Mouse (Mus musculus) common myeloid progenitor, adult 5-6 weeks (primary cell): ENCODE measurements around the gene Naaladl2. TPM values are rescaled to one million over a fixed set of nuclear protein-coding genes. Genes with fewer than 3 reads are reported as not detected.

ENCODE experiments used
- ATAC-seq: replicated peaks from 2 replicates; pipeline ENCODE4 v1.8.0; 2016; ENCODE audit warnings: low read depth, mild to moderate bottlenecking, moderate TSS enrichment, inconsistent platforms; ENCODE audit not compliant: poor library complexity, severe bottlenecking
- total RNA-seq: library from RNA; stranded (forward); fragments of 200-1000, 187-1606 nt; gene quantifications from 2 replicates; pipeline ENCODE4 v1.2.3, GENCODE M21; 2017

Gene Naaladl2
- total RNA-seq, 1 experiment from 2014 or later: not detected

DNA sequence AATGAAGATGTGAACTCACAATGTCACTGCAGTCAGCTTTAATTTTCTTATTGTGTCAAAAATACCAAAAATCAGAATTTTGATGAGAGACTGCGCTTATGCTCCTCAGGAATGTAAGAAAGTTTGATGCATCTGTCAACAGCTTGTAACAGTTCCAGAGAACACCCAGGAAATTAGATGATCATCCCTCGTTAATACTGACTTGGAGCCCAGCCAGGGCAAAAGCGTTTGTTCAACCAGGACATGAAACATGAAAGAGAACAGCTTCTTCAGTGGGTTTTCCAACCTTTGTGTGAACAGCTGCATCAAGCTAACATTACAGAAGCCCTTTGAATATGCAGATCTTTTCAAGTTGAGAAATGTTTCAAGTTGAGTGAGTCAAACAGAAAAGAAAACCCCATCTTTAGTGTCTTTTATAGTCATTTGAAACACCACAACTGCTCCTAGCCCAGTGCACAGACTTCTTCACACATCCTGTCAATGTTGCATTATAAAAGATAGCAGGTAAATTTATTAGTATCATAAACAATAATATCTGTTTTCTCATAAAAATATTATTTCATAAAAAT lies 424.8 kb downstream of the Naaladl2 start:
- ATAC-seq: no peak

DNA sequence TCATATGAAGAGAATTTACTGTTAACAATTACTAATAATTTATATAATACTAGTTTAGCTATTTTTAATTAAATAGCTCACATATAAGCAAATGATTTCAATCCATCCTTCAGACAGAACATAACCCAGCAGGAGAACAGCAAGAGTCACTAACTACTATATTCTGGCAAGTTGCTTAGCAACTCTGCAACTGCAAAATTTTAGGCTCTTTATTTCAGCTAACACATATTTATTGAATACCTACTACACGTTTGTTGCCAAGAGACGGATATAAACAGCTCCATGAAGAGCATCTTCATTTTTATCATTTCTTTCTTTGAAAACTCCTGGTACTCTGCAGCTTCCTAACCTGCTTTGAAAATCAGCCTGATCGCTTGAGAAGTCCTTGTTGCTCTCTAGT lies 429.3 kb downstream of the Naaladl2 start:
- ATAC-seq: no peak

DNA sequence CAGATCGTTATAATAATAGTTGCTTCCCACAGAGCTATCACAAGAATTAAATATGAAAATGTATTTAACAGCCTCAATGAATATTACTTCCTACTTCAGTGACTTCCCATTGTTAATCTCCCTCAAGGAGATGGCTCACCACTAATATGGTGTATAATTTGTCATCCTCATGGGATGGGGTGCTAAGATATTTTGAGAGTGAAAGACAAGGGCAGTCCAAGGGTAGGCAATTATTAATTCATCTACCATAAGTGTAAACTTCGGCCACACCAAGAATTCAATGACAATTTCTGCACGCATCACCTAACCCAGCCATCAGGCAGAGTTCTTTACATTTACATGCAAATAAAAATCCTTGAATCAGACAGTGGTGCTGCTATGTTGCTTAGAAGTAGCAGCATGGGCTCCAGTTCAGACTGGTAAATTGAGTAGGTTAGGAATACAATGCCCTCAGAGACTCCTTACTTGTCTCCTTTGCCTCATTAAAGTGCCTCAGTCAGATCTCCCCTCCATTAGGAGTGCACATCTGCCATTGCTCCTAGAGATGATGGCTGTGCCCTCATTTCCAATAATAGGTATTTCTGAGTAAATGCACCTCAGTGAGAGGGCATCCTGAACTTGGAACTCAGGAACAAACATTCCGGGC lies 438.2 kb downstream of the Naaladl2 start:
- ATAC-seq: no peak

DNA sequence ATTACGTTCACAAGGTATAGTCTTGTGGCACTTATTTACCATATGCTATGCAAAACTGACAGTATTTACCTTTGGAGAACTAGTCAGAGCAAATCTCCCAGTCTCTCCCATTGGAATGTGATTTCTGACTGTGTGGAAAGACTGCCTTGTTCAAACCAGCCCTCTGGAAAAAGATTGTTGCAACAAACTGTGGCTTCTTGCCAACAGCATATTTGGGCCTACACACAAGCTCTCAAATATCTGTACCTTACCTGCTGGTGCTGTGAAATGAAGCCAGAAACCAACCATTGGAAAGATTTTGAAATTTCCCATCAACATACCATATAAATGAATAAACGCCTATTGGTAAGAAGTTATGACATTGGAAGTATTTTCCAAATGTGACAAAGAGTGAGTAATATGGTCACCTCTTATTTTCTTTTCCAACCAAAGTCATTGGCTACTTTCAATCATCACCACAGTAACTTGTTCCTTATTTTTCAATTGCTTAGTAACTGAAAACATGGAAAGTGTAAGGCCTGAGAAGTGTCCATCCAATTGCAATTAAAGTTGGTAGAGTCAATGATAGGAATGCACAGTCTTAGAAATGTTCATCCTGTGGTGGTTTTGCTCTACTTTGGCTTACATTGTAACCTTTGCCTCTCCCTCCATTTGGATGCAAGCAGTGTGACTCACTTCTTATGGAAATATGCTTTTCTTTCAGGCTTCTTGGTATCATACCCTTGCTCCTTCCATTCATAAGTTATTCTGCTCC lies 453.7 kb downstream of the Naaladl2 start:
- ATAC-seq: no peak

DNA sequence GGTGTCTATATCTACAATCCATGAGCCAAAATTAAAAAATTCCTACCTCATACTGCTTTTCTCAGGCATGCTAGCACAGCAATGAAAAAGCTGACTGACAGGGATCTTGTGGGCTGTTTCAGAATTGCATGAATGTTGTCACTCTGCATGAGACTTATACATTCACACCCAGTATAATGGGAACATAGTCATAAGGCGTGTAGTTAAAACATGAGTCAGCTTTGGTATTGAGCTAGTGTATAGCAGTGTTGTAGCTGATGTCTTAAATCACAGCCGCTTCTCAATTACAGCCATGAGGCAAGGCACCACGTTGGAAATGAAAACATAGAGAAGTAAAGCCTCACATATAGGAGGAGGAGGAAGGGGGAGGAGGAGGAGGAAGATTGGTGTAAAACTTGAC lies 473.6 kb downstream of the Naaladl2 start:
- ATAC-seq: no peak

DNA sequence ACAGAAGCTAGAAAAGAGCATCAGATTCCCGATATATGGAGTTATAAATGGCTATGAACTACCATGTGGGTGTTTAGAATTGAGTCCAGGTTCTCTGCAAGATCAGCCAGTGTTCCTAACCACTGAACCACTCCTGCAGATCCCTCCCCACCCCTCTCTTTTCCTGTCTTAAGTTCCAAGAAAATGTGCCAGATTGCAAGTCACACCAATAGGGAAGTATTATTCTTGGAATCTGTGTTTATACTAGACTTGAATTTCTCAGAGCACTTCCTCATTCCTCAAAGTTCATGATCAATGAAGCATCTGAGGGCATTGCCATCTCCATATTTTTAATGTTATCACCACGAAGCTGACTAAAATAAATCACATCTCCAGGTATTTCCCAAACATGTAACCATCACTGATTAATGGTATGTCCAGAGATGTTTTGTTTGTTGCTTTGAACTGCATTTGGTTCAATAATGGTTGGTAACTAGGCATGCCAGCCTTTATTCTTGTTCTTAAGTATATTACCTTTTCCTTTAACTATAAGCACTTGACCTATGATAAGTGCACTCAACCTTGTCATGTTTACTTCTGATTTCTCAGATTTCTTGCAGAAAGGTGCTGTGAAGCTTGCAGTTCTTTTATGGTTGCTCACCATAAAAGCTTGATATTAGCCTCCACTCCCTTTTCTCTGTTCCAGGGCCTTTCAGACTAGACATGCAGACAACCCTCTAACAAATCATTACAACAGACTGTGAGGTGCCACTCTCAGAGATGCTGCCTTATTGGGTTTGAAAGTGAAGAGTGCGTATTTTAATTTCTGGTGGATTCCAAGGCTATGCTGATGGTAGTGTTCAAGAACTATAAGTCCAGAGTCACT lies 475.8 kb downstream of the Naaladl2 start:
- no peak for ATAC-seq

DNA sequence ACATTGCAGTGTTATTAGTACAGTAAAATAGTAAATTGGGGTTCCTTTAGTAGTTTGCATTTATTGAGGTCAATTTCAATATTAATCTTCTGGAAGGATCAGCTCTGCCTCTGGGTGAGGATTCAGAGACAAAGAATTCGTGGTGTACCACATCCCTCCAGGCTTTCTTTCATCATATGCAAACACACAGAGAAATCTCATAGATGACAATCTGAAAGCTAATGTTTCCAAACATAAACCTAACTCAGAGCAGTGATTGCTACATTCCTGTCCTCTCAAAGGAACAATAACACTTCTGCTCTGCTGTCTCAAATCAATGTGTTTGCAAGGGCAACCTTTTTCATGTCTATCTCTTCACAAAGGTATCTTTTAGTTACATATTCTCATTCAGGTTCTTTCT lies 478.7 kb downstream of the Naaladl2 start:
- ATAC-seq: no peak

DNA sequence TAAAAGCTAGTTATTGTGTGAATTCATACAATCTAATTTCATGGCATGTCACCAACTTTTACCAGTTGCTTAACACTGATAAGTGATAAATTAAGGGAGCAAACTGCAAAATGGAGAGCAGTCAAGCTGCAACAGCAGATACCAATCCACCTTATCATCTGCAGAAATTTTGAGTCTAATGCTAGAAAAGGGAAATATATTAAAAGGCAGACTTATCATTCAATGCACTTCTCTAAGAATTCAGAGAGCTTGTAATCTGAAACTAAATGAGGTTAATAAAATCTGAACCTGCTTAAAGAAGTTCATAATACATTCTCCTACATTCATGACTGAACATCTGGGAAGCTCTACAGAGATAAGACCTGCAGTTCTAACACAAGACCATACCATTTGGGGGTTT lies 480.3 kb downstream of the Naaladl2 start:
- ATAC-seq: no peak

DNA sequence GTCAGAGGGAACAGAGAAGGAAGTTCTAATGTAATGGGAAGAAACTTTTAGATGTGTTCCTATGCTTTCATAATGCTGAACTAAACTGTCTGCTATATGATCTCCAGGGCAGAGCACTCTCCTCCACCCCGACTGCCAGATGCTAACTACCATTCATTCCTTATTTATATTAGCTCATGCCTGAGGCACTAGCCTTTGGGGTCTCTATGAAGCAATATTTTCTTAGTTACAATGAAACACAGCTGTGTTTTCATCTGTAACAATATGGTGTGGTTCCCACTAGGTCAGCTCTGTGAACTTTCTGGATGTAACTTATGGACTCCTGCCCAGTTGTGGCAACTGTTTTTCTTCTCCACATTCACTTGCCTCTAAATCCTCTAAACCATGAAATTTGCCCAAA lies 514.0 kb downstream of the Naaladl2 start:
- ATAC-seq: no peak

DNA sequence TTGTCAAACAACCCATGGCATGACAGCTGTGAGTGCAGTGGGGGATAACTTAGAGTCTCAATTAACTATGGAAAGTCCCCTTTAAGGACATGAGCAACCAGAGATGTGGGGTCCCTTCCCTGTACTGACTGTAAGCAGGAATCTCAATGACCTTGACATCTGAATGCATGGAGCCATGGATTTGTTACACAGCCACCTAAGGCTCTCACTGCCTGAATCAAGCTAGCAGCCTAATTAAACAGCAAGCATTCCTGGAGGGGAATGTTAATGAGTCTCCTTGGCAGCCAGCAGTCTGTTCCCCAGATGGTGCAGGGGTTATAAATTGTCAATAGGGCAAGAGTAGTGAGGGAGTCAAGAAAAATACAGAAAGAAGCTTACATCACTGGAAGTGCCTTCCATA lies 538.6 kb downstream of the Naaladl2 start:
- ATAC-seq: no peak

DNA sequence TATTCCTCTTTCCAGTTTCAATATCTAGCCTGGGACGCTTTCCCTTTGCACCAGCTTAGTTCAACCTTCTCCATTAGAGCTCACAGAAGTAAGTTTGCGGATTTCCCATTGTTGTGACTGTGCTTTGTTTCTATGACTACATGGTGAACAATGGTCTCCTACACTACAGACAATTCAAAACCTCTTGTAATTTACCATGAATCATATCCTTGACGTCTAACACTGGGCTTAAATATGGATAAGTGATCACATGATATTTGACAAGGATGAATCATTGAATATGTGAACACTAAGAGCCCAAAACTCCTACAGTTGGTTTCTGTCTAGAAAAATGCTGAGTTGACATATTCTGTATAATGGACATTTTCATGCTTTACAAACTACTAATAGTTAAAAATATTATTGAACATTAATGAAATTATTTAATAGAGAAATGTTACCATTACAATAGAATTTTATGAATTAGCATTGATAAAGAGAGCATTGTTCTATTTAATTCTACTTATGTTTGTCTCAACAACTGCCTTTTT lies 539.2 kb downstream of the Naaladl2 start:
- ATAC-seq: no peak

DNA sequence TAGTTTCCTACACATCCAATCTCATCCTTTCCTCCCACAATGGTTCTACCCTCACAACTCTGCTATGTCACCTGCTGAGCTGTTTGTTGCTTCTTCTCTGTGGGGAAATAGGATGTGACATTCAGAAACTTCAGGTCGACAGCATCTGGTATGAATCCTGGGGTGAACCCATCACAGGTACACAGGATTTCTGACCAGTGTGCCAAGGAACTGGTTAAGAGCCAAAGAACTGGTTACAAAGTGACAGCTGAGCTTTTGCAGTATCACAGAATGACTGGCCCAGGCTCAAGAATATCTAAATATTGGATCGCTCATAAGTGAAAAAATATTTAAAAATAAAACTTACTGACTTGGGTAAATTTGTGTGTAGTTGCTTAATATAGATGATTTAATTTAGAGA lies 548.6 kb downstream of the Naaladl2 start:
- no peak for ATAC-seq

DNA sequence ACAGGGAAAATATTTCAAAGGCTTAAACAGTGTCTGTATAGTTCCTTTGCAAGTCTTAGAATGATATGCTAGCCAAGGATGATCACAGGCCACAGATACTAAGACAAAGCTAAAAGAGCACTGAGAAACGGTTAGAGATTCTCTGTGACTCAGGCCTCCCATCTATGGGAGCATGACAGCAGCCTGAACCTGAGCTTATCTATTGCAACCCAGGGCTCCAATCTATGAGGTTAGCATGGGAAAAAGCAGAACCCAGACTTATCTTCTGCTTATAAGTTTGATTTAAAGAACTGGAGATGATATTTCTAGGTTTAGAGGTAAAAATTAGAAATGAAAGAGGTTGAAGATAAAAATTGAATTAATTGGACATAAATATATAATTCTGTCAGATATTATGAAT lies 587.4 kb downstream of the Naaladl2 start:
- no peak for ATAC-seq

DNA sequence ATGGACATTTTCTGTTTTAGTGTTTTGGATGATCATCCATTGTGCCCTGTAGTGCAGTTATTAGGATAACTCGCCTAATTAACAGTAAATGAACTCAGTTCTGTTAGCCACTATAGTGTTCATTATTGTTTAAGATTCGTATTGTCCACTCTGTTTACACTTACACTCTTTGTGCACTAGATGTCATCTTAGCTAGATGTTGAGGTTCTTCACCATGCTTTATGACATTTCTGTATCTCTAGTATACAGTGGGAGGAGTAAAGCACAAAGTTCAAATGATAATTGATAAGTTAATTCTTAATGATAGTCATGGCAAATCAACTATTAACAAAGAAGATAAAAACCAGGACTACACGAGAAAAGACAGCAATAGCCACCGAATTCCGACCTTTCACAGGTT lies 590.4 kb downstream of the Naaladl2 start:
- ATAC-seq: no peak

DNA sequence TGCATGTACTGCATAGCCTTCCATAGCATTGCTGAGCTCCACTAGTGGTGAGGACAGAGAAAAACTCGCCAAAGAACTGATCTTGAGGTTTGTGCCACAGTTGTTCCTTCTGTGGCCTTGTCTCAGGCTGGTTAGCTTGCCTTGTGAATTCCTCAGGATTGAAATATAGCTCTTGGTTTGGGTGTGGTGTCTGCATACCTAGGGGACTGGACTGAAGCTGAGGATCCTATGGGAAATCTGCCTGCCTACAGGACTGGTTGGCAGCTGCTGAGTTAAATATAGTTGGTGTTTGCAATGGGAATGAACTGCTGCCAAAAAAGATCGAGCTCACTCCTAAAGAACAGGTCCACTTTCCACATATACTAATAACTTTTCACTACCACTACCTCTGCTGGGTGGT lies 591.4 kb downstream of the Naaladl2 start:
- no peak for ATAC-seq

DNA sequence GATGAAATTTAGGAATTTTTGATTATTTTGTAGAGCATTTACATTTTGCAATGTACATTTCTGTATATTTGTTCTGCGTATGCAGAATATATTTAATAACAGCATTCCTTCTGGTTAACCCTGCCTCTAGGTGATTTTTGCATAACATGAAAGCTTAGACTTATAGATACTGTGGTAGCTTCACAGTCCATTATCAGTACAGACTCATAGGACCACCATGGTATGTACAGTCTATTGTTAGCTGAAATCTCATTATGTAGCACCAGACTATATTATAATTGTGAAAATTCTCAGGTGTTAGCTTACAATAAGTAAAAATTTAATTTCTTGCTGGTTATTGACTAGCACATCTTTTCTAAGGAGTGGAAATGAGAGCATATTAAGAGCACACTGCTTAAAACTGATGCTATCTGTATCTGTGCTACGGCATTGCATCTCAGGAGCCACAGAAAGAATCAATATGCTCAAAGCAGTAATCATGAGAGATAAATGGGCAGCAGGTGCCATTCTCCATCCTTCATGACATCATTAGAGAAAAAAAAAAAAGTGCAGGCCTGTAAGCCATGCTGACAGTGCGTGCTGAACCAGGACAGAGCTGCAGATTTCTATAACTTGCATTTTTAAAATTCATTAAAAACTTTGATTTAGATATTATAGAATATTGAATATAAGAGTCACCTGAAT lies 610.1 kb downstream of the Naaladl2 start:
- ATAC-seq: no peak

DNA sequence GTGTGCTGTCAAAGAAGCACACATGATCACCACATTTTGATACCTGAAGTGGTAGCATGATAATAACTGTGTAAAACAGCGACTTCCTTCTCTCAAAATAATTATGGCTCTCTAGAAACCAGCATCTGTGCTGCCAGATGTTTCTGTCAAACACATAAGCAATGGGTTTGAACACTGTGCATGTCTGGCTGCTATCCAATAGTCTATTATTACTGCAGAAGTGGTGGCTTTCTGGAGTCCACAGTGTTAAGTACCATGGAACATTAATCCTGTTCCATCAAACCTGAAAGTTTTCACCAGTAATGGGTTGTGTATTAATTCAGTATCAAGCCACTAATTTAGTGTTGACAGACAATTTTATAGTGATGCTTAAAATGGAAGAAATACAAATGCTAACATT lies 629.1 kb downstream of the Naaladl2 start:
- no peak for ATAC-seq

DNA sequence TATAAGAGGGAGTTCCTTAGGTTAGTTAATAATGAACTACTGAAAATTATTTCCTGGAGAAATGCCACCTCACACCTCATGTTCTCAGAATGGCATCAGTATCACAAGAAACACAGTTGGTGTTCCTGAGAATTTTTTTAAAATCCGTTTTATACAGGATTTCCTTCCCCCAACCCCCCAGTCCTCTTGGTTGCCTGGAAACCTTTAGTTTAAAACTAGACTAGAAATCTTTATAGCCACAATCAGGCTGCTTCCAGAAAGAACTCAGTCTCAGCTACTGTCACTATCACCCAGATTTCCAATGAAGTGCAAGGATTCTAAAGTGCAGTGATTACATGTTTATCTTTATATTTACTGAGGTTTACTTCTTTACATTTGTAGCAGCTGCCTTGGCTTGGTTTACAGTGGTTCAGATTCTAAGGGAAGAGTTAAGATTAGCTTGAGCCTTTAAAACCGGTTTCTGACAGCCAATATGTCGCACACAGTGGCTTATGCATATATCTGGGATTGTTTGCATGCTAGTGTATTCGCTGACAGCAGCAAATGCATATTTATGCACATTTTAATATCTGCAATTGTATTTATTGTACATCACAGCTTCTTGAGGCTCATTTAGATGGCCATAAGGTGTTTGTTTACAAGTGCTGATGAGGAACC lies 657.5 kb downstream of the Naaladl2 start:
- no peak for ATAC-seq

DNA sequence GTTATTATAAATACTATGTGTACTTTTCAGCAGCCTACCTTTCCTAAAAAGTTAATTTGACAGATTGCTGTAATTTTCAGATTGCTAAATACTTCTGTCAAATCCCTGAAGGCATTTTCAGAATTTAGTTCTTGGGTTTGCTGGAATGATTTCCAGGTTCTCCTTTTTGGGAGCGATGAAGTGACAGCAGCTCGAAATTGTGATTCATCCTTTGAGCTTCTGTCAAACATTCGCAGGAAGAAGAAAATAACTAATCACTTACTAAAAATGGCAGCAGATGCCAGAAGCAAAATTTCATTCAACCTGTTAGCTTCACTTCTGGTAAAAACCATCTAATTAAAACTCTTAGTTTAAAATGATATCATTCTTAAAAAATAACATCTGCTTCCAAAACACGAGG lies 680.1 kb downstream of the Naaladl2 start:
- ATAC-seq: no peak
